Mouse (Mus musculus): ENCODE measurements at regions not wholly inside any gene's neighbourhood (a gene's known extent, or its start where the extent isn't known, plus 50 kb on each side); places are given as distances from the start of the nearest gene placed in this dataset.

- Histone ChIP-seq H3K4me3 (ENCODE audit: insufficient read depth, low read length) (no peak overlapping the region), H3K4me1 (ENCODE audit: control insufficient read depth, insufficient read depth, low read length) (peaks cover 4% of the 10 kb centered on the region; the same call in 1 of the 2 replicates), H3K27ac (ENCODE audit: insufficient read depth, low read length) (no peak overlapping the region)
- TF ChIP-seq POLR2A (IDR thresholded peaks at IDR 0.05; ENCODE audit: extremely low read depth, insufficient read depth, low read length): no peak
Observed at GRCm38 (mm10) chr2:3927141-3927810, 90.2 kb upstream of the Frmd4a start.

DNA sequence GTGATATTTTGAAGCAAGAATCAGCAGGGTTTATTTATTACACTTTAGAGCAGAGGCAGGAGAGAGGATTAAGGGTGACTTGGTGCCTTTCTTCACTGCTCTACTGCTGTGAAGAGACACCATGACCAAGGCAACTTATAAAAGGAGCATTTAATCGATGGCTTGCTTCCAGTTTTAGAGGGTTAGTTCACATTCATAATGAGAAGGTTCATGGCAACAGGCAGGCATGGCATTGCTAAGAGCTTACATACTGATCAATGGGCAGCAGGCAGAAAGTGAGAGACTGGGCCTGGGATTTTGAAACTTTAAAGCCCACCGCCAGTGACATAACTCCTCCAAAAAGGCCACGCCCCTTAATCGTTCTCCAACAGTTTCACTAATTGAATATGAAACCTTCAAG is 89.7 kb upstream of the Frmd4a start:
- no peak for TF ChIP-seq CTCF (IDR thresholded peaks at IDR 0.05; ENCODE audit: extremely low read depth, insufficient read depth, low read length)
- TF ChIP-seq POLR2A (IDR thresholded peaks at IDR 0.05; ENCODE audit: extremely low read depth, insufficient read depth, low read length): no peak
- Histone ChIP-seq H3K4me1 (ENCODE audit: control insufficient read depth, insufficient read depth, low read length) (peaks cover 4% of the 10 kb centered on the region; the same call in 1 of the 2 replicates), H3K27ac (ENCODE audit: insufficient read depth, low read length) (no peak overlapping the region), H3K4me3 (ENCODE audit: insufficient read depth, low read length) (no peak overlapping the region)

GRCm38 (mm10) chr2:3930650-3931049 is 86.9 kb upstream of the Frmd4a start:
- Histone ChIP-seq H3K4me3 (ENCODE audit: insufficient read depth, low read length) (no peak overlapping the region), H3K27ac (ENCODE audit: insufficient read depth, low read length) (no peak overlapping the region), H3K4me1 (ENCODE audit: control insufficient read depth, insufficient read depth, low read length) (peaks cover 2% of the 10 kb centered on the region; the same call in 1 of the 2 replicates)
- TF ChIP-seq POLR2A (IDR thresholded peaks at IDR 0.05; ENCODE audit: extremely low read depth, insufficient read depth, low read length) (no peak), CTCF (IDR thresholded peaks at IDR 0.05; ENCODE audit: extremely low read depth, insufficient read depth, low read length) (no peak)

GRCm38 (mm10) chr2:3940786-3941185 is 76.7 kb upstream of the Frmd4a start:
- Histone ChIP-seq H3K4me3 (ENCODE audit: insufficient read depth, low read length) (no peak overlapping the region), H3K4me1 (ENCODE audit: control insufficient read depth, insufficient read depth, low read length) (no peaks in the 10 kb centered on the region), H3K27ac (ENCODE audit: insufficient read depth, low read length) (no peak overlapping the region)
- TF ChIP-seq CTCF (IDR thresholded peaks at IDR 0.05; ENCODE audit: extremely low read depth, insufficient read depth, low read length) (no peak), POLR2A (IDR thresholded peaks at IDR 0.05; ENCODE audit: extremely low read depth, insufficient read depth, low read length) (no peak)

DNA sequence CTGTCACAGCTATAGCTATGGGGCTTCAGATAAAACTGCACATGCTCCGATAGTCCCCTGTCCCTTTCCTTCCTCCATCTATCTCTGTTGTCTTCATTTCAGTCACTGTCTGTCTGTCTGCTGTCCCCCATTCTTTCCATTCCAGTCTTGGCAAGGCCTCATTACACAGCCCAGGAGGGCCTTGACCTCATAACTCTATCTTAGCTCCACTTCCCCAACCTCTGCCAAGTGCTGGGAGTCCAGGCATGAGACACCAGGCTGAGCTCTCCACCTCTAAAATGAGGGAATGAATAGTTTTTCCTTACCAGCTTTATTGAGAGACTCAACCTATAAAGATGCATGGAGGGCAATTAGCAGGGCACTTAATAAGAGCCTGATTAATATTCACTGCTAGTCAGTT is 76.0 kb upstream of the Frmd4a start:
- TF ChIP-seq CTCF (IDR thresholded peaks at IDR 0.05; ENCODE audit: extremely low read depth, insufficient read depth, low read length) (no peak), POLR2A (IDR thresholded peaks at IDR 0.05; ENCODE audit: extremely low read depth, insufficient read depth, low read length) (no peak)
- H3K27ac ChIP-seq (ENCODE audit: insufficient read depth, low read length): no peak overlapping the region
- H3K4me1 ChIP-seq (ENCODE audit: control insufficient read depth, insufficient read depth, low read length): no peaks in the 10 kb centered on the region

DNA sequence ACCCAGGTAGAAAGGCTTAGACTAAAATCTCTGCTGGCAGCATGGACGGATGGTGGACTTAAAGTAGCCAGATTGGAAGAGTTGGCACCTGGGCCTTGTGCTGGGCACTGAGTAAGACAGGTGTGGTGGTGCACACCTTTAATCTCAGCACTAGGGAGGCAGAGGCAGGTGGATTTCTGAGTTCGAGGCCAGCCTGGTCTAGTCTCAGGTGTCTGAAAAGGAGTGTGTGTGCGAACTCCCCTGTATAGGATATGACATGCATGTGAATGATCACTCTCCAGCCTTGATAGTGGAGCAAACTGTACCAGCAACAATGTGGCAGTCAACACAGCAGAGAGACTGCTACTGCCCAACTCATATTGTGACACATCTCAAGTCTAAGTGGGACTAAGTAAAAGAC is 70.1 kb upstream of the Frmd4a start:
- no peak overlapping the region for H3K4me3 ChIP-seq (ENCODE audit: insufficient read depth, low read length)
- no peaks in the 10 kb centered on the region for H3K4me1 ChIP-seq (ENCODE audit: control insufficient read depth, insufficient read depth, low read length)
- H3K27ac ChIP-seq (ENCODE audit: insufficient read depth, low read length): no peak overlapping the region
- TF ChIP-seq CTCF (IDR thresholded peaks at IDR 0.05; ENCODE audit: extremely low read depth, insufficient read depth, low read length) (no peak), POLR2A (IDR thresholded peaks at IDR 0.05; ENCODE audit: extremely low read depth, insufficient read depth, low read length) (no peak)

More for the DNA sequence above, 76.0 kb upstream of the Frmd4a start:
- H3K4me3 ChIP-seq (ENCODE audit: insufficient read depth, low read length): no peak overlapping the region

GRCm38 (mm10) chr2:3948331-3948730 is 69.2 kb upstream of the Frmd4a start:
- H3K4me3 ChIP-seq (ENCODE audit: insufficient read depth, low read length): no peak overlapping the region
- no peak overlapping the region for H3K27ac ChIP-seq (ENCODE audit: insufficient read depth, low read length)
- H3K4me1 ChIP-seq (ENCODE audit: control insufficient read depth, insufficient read depth, low read length): no peaks in the 10 kb centered on the region
- TF ChIP-seq POLR2A (IDR thresholded peaks at IDR 0.05; ENCODE audit: extremely low read depth, insufficient read depth, low read length): no peak
- TF ChIP-seq CTCF (IDR thresholded peaks at IDR 0.05; ENCODE audit: extremely low read depth, insufficient read depth, low read length): no peak

- Histone ChIP-seq H3K4me1 (ENCODE audit: control insufficient read depth, insufficient read depth, low read length) (peaks cover 10% of the 10 kb centered on the region), H3K27ac (ENCODE audit: insufficient read depth, low read length) (no peak overlapping the region), H3K4me3 (ENCODE audit: insufficient read depth, low read length) (no peak overlapping the region)
- no peak for TF ChIP-seq POLR2A (IDR thresholded peaks at IDR 0.05; ENCODE audit: extremely low read depth, insufficient read depth, low read length)
- TF ChIP-seq CTCF (IDR thresholded peaks at IDR 0.05; ENCODE audit: extremely low read depth, insufficient read depth, low read length): no peak
Observed at GRCm38 (mm10) chr2:3957491-3957890, 60.0 kb upstream of the Frmd4a start.

DNA sequence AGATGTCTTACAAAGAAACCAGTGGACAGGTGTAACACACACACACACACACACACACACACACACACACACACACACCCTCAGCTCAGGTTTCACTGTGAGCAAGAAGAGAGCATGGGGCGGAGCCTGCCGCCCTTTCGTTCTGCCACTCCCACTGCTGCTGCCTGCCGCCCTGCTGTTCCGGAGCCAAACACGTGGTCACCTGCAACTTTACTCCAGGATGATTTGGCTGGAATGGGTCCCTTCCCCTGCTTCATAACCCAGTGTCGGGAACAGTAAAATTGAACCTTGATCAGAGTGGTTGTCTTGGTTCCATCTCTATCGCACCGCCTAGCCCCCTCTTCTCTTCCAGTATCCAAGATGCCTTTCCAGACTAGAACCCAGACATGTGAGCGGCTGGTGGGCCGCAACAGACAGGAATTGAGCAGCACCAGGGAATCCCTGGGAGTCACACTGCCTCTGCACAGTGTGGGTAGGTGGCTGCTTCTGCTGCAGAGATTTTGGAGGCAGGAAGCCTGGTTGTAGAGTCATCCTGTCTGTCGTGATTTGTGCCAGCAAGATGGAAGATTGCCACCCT is 59.4 kb upstream of the Frmd4a start:
- TF ChIP-seq CTCF (IDR thresholded peaks at IDR 0.05; ENCODE audit: extremely low read depth, insufficient read depth, low read length) (no peak), POLR2A (IDR thresholded peaks at IDR 0.05; ENCODE audit: extremely low read depth, insufficient read depth, low read length) (no peak)
- no peak overlapping the region for H3K27ac ChIP-seq (ENCODE audit: insufficient read depth, low read length)
- no peak overlapping the region for H3K4me3 ChIP-seq (ENCODE audit: insufficient read depth, low read length)
- peaks cover 10% of the 10 kb centered on the region for H3K4me1 ChIP-seq (ENCODE audit: control insufficient read depth, insufficient read depth, low read length)

DNA sequence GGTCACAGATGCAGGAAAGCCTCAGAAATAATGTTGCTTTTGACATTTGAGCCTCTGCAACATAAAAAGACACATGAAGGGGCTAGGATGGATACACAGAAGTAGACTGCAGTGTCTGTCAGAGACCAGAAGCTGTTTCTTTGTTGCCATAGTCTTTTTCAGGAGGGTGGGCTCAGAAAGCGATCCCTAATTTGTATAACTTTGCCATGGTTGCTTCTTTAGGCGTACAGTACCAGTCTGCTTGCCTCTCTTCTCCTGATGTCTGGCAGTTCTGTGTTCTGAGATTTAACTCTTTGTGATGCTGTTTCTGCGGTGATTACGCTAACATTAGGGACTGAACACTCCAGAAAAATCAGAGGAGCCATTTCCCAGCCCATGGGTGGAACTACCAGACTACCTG is 58.8 kb upstream of the Frmd4a start:
- TF ChIP-seq CTCF (IDR thresholded peaks at IDR 0.05; ENCODE audit: extremely low read depth, insufficient read depth, low read length) (no peak), POLR2A (IDR thresholded peaks at IDR 0.05; ENCODE audit: extremely low read depth, insufficient read depth, low read length) (no peak)
- Histone ChIP-seq H3K27ac (ENCODE audit: insufficient read depth, low read length) (no peak overlapping the region), H3K4me3 (ENCODE audit: insufficient read depth, low read length) (no peak overlapping the region), H3K4me1 (ENCODE audit: control insufficient read depth, insufficient read depth, low read length) (peaks cover 10% of the 10 kb centered on the region)
